Mouse (Mus musculus): ENCODE data around the gene Stx18. TPM values are rescaled to one million over a fixed set of nuclear protein-coding genes. Genes with fewer than 3 reads are reported as not detected.

Gene Stx18
- polyA plus RNA-seq, 1 experiment: 21.2 TPM

DNA sequence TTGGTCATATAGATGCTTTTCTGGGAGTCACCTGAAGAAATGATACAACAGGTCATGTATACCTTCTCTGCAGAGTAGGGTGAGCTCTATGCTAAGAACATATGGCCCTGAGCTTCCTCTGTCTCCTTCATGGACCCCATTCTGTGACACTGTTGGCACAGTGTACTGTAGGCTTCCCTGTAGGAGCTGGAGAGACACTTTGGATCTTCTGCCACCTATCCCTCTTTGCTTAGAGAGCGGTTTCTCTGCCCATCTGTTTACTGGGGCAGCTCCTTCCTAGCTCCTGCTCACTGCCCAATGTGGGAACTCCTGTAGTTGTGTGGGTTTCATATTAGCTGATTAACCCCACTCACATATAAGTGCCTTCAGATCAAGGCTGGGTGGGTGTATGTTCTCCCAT, 28.1 kb downstream of the Stx18 start:
- Histone ChIP-seq H3K27me3 (ENCODE audit: control insufficient read depth, insufficient read depth, low read length) (no peaks in the 10 kb centered on the region), H3K4me1 (replicated peaks; ENCODE audit: control insufficient read depth, insufficient read depth, low read length) (peaks cover 2% of the 10 kb centered on the region; the same call in 1 of the 2 replicates), H3K36me3 (ENCODE audit: control insufficient read depth, insufficient read depth, low read length) (no peaks in the 10 kb centered on the region), H3K4me3 (ENCODE audit: control insufficient read depth, insufficient read depth, low read length) (no peak overlapping the region), H3K27ac (ENCODE audit: control insufficient read depth, insufficient read depth, low read length) (no peak overlapping the region)
- 94% methylated on average over 1 of the region's 1 CpGs for WGBS
- DNase-seq: no peak
- TF ChIP-seq POLR2A (IDR thresholded peaks at IDR 0.05; ENCODE audit: control insufficient read depth, extremely low read depth, insufficient read depth, low read length, poor library complexity) (no peak), CTCF (IDR thresholded peaks at IDR 0.05; ENCODE audit: borderline replicate concordance, control insufficient read depth, extremely low read depth, insufficient read depth, low read length, poor library complexity) (no peak)

GRCm38 (mm10) chr5:38076326-38076725, 37.8 kb downstream of the Stx18 start:
- Histone ChIP-seq H3K4me3 (ENCODE audit: control insufficient read depth, insufficient read depth, low read length) (no peak overlapping the region), H3K27ac (ENCODE audit: control insufficient read depth, insufficient read depth, low read length) (no peak overlapping the region), H3K4me1 (replicated peaks; ENCODE audit: control insufficient read depth, insufficient read depth, low read length) (no peaks in the 10 kb centered on the region), H3K36me3 (ENCODE audit: control insufficient read depth, insufficient read depth, low read length) (no peaks in the 10 kb centered on the region), H3K27me3 (ENCODE audit: control insufficient read depth, insufficient read depth, low read length) (no peaks in the 10 kb centered on the region)
- no peak for DNase-seq
- 95% methylated on average over 4 of the region's 4 CpGs for WGBS
- no peak for TF ChIP-seq CTCF (IDR thresholded peaks at IDR 0.05; ENCODE audit: borderline replicate concordance, control insufficient read depth, extremely low read depth, insufficient read depth, low read length, poor library complexity)
- no peak for TF ChIP-seq POLR2A (IDR thresholded peaks at IDR 0.05; ENCODE audit: control insufficient read depth, extremely low read depth, insufficient read depth, low read length, poor library complexity)

- TF ChIP-seq POLR2A (IDR thresholded peaks at IDR 0.05; ENCODE audit: control insufficient read depth, extremely low read depth, insufficient read depth, low read length, poor library complexity) (no peak), CTCF (IDR thresholded peaks at IDR 0.05; ENCODE audit: borderline replicate concordance, control insufficient read depth, extremely low read depth, insufficient read depth, low read length, poor library complexity) (no peak)
- H3K27ac ChIP-seq (ENCODE audit: control insufficient read depth, insufficient read depth, low read length): no peak overlapping the region
- no peak for DNase-seq
- no peaks in the 10 kb centered on the region for H3K27me3 ChIP-seq (ENCODE audit: control insufficient read depth, insufficient read depth, low read length)
- no peaks in the 10 kb centered on the region for H3K36me3 ChIP-seq (ENCODE audit: control insufficient read depth, insufficient read depth, low read length)
- H3K4me3 ChIP-seq (ENCODE audit: control insufficient read depth, insufficient read depth, low read length): no peak overlapping the region
- no peaks in the 10 kb centered on the region for H3K4me1 ChIP-seq (replicated peaks; ENCODE audit: control insufficient read depth, insufficient read depth, low read length)
- 96% methylated on average over 3 of the region's 3 CpGs for WGBS
Observed at GRCm38 (mm10) chr5:38078575-38078974, 40.0 kb downstream of the Stx18 start.

DNA sequence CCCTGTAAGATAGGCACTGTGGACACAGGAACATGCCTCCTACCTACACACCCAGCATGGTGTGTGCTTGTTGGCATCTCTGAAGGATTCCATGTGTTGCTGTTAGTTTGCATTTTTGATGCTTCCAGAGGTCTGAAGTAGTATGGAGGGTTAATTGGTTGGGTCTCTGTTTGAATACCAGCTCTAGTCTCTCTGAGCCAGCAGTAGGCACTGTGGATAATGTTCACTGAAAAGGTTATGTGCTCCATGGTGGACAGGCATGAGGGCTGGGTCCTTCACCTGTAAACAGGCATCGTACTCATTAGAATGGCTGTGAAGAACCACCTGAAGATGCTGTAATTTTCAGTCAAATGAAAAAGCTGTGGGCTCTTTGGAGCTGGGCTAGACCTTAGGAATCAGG, 41.9 kb downstream of the Stx18 start:
- 100% methylated on average over 1 of the region's 1 CpGs for WGBS
- H3K36me3 ChIP-seq (ENCODE audit: control insufficient read depth, insufficient read depth, low read length): no peaks in the 10 kb centered on the region

GRCm38 (mm10) chr5:38082589-38082988, 44.0 kb downstream of the Stx18 start:
- Histone ChIP-seq H3K4me1 (replicated peaks; ENCODE audit: control insufficient read depth, insufficient read depth, low read length) (no peaks in the 10 kb centered on the region), H3K36me3 (ENCODE audit: control insufficient read depth, insufficient read depth, low read length) (no peaks in the 10 kb centered on the region), H3K27ac (ENCODE audit: control insufficient read depth, insufficient read depth, low read length) (no peak overlapping the region), H3K27me3 (ENCODE audit: control insufficient read depth, insufficient read depth, low read length) (no peaks in the 10 kb centered on the region), H3K4me3 (ENCODE audit: control insufficient read depth, insufficient read depth, low read length) (no peak overlapping the region)
- no peak for TF ChIP-seq POLR2A (IDR thresholded peaks at IDR 0.05; ENCODE audit: control insufficient read depth, extremely low read depth, insufficient read depth, low read length, poor library complexity)
- no peak for TF ChIP-seq CTCF (IDR thresholded peaks at IDR 0.05; ENCODE audit: borderline replicate concordance, control insufficient read depth, extremely low read depth, insufficient read depth, low read length, poor library complexity)
- WGBS: 92% methylated on average over 3 of the region's 3 CpGs
- DNase-seq: no peak

More for the DNA sequence above, 41.9 kb downstream of the Stx18 start:
- Histone ChIP-seq H3K27me3 (ENCODE audit: control insufficient read depth, insufficient read depth, low read length) (no peaks in the 10 kb centered on the region), H3K27ac (ENCODE audit: control insufficient read depth, insufficient read depth, low read length) (no peak overlapping the region), H3K4me1 (replicated peaks; ENCODE audit: control insufficient read depth, insufficient read depth, low read length) (no peaks in the 10 kb centered on the region), H3K4me3 (ENCODE audit: control insufficient read depth, insufficient read depth, low read length) (no peak overlapping the region)
- DNase-seq: no peak
- TF ChIP-seq POLR2A (IDR thresholded peaks at IDR 0.05; ENCODE audit: control insufficient read depth, extremely low read depth, insufficient read depth, low read length, poor library complexity) (no peak), CTCF (IDR thresholded peaks at IDR 0.05; ENCODE audit: borderline replicate concordance, control insufficient read depth, extremely low read depth, insufficient read depth, low read length, poor library complexity) (no peak)

- 98% methylated on average over 5 of the region's 5 CpGs for WGBS
- no peaks in the 10 kb centered on the region for H3K4me1 ChIP-seq (replicated peaks; ENCODE audit: control insufficient read depth, insufficient read depth, low read length)
- H3K27ac ChIP-seq (ENCODE audit: control insufficient read depth, insufficient read depth, low read length): no peak overlapping the region
- DNase-seq: no peak
- TF ChIP-seq POLR2A (IDR thresholded peaks at IDR 0.05; ENCODE audit: control insufficient read depth, extremely low read depth, insufficient read depth, low read length, poor library complexity): no peak
- no peak for TF ChIP-seq CTCF (IDR thresholded peaks at IDR 0.05; ENCODE audit: borderline replicate concordance, control insufficient read depth, extremely low read depth, insufficient read depth, low read length, poor library complexity)
- H3K27me3 ChIP-seq (ENCODE audit: control insufficient read depth, insufficient read depth, low read length): no peaks in the 10 kb centered on the region
- H3K4me3 ChIP-seq (ENCODE audit: control insufficient read depth, insufficient read depth, low read length): no peak overlapping the region
- no peaks in the 10 kb centered on the region for H3K36me3 ChIP-seq (ENCODE audit: control insufficient read depth, insufficient read depth, low read length)
Observed at GRCm38 (mm10) chr5:38083362-38083761, 44.8 kb downstream of the Stx18 start.

GRCm38 (mm10) chr5:38084616-38085015, 46.1 kb downstream of the Stx18 start:
- Histone ChIP-seq H3K27ac (ENCODE audit: control insufficient read depth, insufficient read depth, low read length) (no peak overlapping the region), H3K4me3 (ENCODE audit: control insufficient read depth, insufficient read depth, low read length) (no peak overlapping the region), H3K4me1 (replicated peaks; ENCODE audit: control insufficient read depth, insufficient read depth, low read length) (no peaks in the 10 kb centered on the region), H3K27me3 (ENCODE audit: control insufficient read depth, insufficient read depth, low read length) (no peaks in the 10 kb centered on the region), H3K36me3 (ENCODE audit: control insufficient read depth, insufficient read depth, low read length) (no peaks in the 10 kb centered on the region)
- 91% methylated on average over 8 of the region's 8 CpGs for WGBS
- no peak for TF ChIP-seq CTCF (IDR thresholded peaks at IDR 0.05; ENCODE audit: borderline replicate concordance, control insufficient read depth, extremely low read depth, insufficient read depth, low read length, poor library complexity)
- no peak for TF ChIP-seq POLR2A (IDR thresholded peaks at IDR 0.05; ENCODE audit: control insufficient read depth, extremely low read depth, insufficient read depth, low read length, poor library complexity)
- no peak for DNase-seq
